Mouse (Mus musculus): ENCODE measurements around the gene Fam173a.
"Not testable (repeated sequence)": the region's sequence is repeated elsewhere in the genome, so short reads cannot be mapped to it uniquely, and the experiment has no call there.

The Fam173a gene

DNA sequence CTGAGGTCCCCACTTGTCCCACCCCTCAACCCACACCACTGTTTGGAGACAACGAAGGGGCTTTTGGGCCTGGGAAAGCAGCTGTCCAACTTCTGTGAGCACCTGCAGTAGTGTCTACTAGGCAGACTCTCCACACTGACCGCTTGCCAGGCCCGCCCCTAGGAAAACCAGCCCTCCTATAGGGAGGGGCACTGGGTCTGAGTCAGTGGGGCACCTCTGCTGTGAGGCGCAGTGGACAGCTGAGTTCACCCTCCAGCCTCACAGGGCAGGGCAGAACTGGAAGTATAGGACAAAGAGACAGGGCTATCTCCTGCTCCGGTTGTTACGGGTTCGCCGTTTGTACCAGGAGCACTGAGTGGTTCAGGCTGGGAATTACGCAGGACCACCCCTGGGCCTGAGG is 38.5 kb downstream of the Fam173a start, which contains the start of gene Msln:
Gene Msln (minus strand): TSS at position 138 of the 400 bp plus-strand sequence.
- Histone ChIP-seq H3K36me3 (ENCODE audit: insufficient read depth, low read length) (no peaks in the 10 kb centered on the region), H3K4me1 (replicated peaks; ENCODE audit: low read depth, low read length) (peaks cover 81% of the 10 kb centered on the region), H3K27me3 (ENCODE audit: insufficient read depth, low read length) (0 out of 2 replicates have a peak, but pooled peaks cover 4% of the 10 kb centered on the region), H3K9me3 (ENCODE audit: low read length) (no peaks in the 10 kb centered on the region), H3K4me3 (replicated peaks; ENCODE audit: low read length) (peak within 1 kb of the TSS; percentile 17; the same call in 1 of the 2 replicates)
- no peak for TF ChIP-seq POU5F1 (IDR thresholded peaks at IDR 0.05; ENCODE audit: borderline replicate concordance, low read length)
- no peak for TF ChIP-seq NANOG (IDR thresholded peaks at IDR 0.05; ENCODE audit: borderline replicate concordance, low read length)
- TF ChIP-seq CTCF (conservative IDR thresholded peaks at IDR 0.05; ENCODE audit: low read length), result no peak

DNA sequence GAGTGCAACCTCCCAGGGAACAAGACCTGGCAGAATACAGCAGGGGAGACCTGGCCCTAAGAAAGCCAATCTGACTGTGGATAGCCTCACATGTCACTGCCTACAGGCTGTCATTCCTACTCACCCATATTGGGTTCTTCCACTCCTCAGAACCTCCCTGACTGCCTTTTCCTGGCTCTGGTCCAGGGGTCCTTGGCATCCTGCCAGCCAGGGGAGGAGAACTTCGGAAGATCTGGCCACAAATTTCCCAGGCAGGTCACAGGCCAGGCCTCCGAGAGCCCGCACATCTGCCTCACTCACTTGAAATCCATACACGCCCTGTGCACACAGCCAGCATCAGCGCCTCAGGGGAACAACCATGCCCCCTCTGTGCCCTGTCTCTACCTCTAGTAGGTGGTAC is 41.3 kb downstream of the Fam173a start:
- Histone ChIP-seq H3K4me1 (replicated peaks; ENCODE audit: low read depth, low read length) (peaks cover 53% of the 10 kb centered on the region), H3K27me3 (ENCODE audit: insufficient read depth, low read length) (0 out of 2 replicates have a peak, but pooled peaks cover 4% of the 10 kb centered on the region), H3K36me3 (ENCODE audit: insufficient read depth, low read length) (no peaks in the 10 kb centered on the region), H3K4me3 (replicated peaks; ENCODE audit: low read length) (no peak overlapping the region), H3K9me3 (ENCODE audit: low read length) (no peaks in the 10 kb centered on the region)
- no peak for TF ChIP-seq POU5F1 (IDR thresholded peaks at IDR 0.05; ENCODE audit: borderline replicate concordance, low read length)
- no peak for TF ChIP-seq CTCF (conservative IDR thresholded peaks at IDR 0.05; ENCODE audit: low read length)

DNA sequence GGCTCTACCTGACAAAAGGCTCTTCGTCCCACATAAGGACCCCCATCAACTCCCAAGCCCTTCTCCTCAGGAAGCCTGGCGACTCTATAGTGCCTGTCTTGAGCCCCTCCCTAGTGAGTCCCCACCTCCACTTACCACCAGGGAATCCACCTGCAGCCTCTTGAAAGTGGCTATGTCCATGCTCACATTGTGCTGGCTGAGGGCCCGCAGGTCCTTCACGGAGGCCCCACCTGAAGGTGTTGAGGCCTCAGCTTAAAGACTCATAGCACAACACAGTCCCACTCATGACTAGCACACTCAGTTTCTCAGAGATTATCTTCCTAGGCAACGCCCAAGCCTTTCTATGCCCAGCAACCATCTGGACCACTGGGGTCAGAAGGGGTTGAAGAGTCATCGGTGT is 43.4 kb downstream of the Fam173a start:
- Histone ChIP-seq H3K4me1 (replicated peaks; ENCODE audit: low read depth, low read length) (peaks cover 39% of the 10 kb centered on the region), H3K9me3 (ENCODE audit: low read length) (no peaks in the 10 kb centered on the region), H3K27me3 (ENCODE audit: insufficient read depth, low read length) (0 out of 2 replicates have a peak, but pooled peaks cover 8% of the 10 kb centered on the region), H3K36me3 (ENCODE audit: insufficient read depth, low read length) (no peaks in the 10 kb centered on the region), H3K4me3 (replicated peaks; ENCODE audit: low read length) (no peak overlapping the region)
- TF ChIP-seq CTCF (conservative IDR thresholded peaks at IDR 0.05; ENCODE audit: low read length) (no peak), POU5F1 (IDR thresholded peaks at IDR 0.05; ENCODE audit: borderline replicate concordance, low read length) (no peak), NANOG (IDR thresholded peaks at IDR 0.05; ENCODE audit: borderline replicate concordance, low read length) (no peak)

DNA sequence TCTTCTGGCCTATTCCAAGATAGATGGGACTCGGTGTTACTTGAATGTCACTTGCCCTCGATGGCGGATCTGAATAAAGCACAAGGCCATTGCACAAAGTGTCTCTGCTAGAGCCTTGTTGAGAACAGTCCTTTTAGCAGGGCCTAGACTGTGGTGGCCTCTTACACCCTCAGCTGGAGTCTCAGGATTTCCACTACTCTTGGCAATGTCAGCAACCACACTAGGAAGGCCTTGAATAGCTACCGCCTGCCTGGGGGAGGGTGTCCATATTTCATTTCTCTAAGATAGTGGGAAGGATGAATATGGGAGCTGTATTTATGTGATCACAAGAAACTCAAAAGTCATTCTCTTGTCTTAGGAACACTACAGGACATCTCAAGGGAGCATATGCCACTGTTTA is 44.5 kb downstream of the Fam173a start:
- Histone ChIP-seq H3K9me3 (ENCODE audit: low read length) (no peaks in the 10 kb centered on the region), H3K27me3 (ENCODE audit: insufficient read depth, low read length) (peaks cover 14% of the 10 kb centered on the region; the same call in 1 of the 2 replicates), H3K36me3 (ENCODE audit: insufficient read depth, low read length) (no peaks in the 10 kb centered on the region), H3K4me1 (replicated peaks; ENCODE audit: low read depth, low read length) (peaks cover 29% of the 10 kb centered on the region), H3K4me3 (replicated peaks; ENCODE audit: low read length) (no peak overlapping the region)
- no peak for TF ChIP-seq POU5F1 (IDR thresholded peaks at IDR 0.05; ENCODE audit: borderline replicate concordance, low read length)
- no peak for TF ChIP-seq NANOG (IDR thresholded peaks at IDR 0.05; ENCODE audit: borderline replicate concordance, low read length)

DNA sequence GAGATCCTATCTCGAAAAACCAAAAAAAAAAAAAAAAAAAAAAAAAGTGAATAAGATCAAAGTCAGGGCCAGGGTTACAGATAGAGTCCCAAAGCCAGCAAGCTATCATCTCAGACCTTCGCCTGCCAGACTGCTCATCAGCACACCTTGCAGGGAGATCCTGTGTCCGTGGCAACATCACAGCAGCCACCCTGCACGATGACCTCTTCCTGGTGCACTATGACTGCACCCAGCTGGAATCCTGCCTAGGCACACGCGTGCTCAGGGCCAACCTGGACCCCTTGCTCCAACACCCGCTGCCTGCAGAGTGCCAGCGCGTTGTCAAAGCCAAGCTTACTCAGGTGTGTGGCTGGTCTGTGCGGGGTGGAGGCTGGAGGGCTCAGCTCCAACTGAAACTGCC is 48.4 kb downstream of the Fam173a start:
- H3K36me3 ChIP-seq (ENCODE audit: insufficient read depth, low read length), result no peaks in the 10 kb centered on the region
- TF ChIP-seq CTCF (conservative IDR thresholded peaks at IDR 0.05; ENCODE audit: low read length) (no peak), NANOG (IDR thresholded peaks at IDR 0.05; ENCODE audit: borderline replicate concordance, low read length) (no peak), POU5F1 (IDR thresholded peaks at IDR 0.05; ENCODE audit: borderline replicate concordance, low read length) (no peak)
- H3K4me1 ChIP-seq (replicated peaks; ENCODE audit: low read depth, low read length), result peaks cover 24% of the 10 kb centered on the region
- H3K4me3 ChIP-seq (replicated peaks; ENCODE audit: low read length), result peak overlapping the region; percentile 29; the same call in 1 of the 2 replicates
- peaks cover 16% of the 10 kb centered on the region; the same call in 1 of the 2 replicates for H3K27me3 ChIP-seq (ENCODE audit: insufficient read depth, low read length)
- no peaks in the 10 kb centered on the region for H3K9me3 ChIP-seq (ENCODE audit: low read length)

DNA sequence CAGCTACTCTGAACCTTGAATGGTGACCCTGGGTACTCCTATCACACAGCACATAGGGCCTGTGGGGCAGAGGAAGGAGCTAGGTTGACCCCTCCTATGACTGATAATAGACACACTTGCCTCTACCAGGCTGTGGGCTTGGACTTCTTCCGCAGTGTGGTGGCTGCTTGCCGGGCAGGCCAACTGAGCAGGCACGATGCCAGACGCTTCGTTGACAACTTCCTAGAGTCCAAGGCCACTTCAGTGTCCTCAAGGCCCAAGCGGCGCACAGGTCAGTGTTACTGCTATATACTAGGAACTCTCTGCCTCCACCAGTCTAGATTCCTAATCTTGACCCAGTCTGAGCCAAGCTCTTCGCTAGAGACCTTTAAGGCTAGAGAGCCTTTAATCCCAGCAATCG is 48.9 kb downstream of the Fam173a start:
- Histone ChIP-seq H3K4me3 (replicated peaks; ENCODE audit: low read length) (no peak overlapping the region), H3K4me1 (replicated peaks; ENCODE audit: low read depth, low read length) (peaks cover 24% of the 10 kb centered on the region)
- TF ChIP-seq CTCF (conservative IDR thresholded peaks at IDR 0.05; ENCODE audit: low read length) (no peak), NANOG (IDR thresholded peaks at IDR 0.05; ENCODE audit: borderline replicate concordance, low read length) (no peak), POU5F1 (IDR thresholded peaks at IDR 0.05; ENCODE audit: borderline replicate concordance, low read length) (no peak)

DNA sequence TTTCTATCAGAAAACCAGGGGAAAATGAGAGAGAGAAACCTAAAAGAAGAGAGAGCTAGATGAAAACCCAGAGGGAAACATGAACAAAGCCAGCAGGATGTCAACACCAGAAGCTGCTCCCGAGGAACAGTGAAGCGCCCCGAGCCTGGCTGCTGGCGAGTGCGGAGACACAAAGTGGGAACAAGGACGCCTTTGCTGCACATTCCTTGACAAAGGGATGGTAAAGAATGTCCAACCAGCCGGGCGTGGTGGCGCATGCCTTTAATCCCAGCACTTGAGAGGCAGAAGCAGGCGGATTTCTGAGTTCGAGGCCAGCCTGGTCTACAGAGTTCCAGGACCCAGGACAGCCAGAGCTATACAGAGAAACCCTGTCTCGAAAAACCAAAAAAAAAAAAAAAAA is 51.2 kb downstream of the Fam173a start:
- H3K9me3 ChIP-seq (ENCODE audit: low read length); H3K4me3 ChIP-seq (replicated peaks; ENCODE audit: low read length); H3K36me3 ChIP-seq (ENCODE audit: insufficient read depth, low read length): not testable (repeated sequence)
- Histone ChIP-seq H3K27me3 (ENCODE audit: insufficient read depth, low read length) (peaks cover 18% of the 10 kb centered on the region; the same call in 1 of the 2 replicates), H3K4me1 (replicated peaks; ENCODE audit: low read depth, low read length) (peaks cover 24% of the 10 kb centered on the region)

More for the DNA sequence above, 48.9 kb downstream of the Fam173a start:
- Histone ChIP-seq H3K9me3 (ENCODE audit: low read length) (no peaks in the 10 kb centered on the region), H3K36me3 (ENCODE audit: insufficient read depth, low read length) (no peaks in the 10 kb centered on the region), H3K27me3 (ENCODE audit: insufficient read depth, low read length) (peaks cover 16% of the 10 kb centered on the region; the same call in 1 of the 2 replicates)
